Mouse (Mus musculus): ENCODE measurements around the gene Vti1a. TPM values are rescaled to one million over a fixed set of nuclear protein-coding genes. Genes with fewer than 3 reads are reported as not detected.

Vti1a gene
- polyA plus RNA-seq, 1 experiment from 2014 or later: 22.8 TPM

GRCm38 (mm10) chr19:55662521-55663223 lies 346.6 kb downstream of the Vti1a start:
- H3K36me3 ChIP-seq (ENCODE audit: control insufficient read depth, insufficient read depth, low read length): no peaks in the 10 kb centered on the region
- H3K4me3 ChIP-seq (ENCODE audit: low read depth, low read length): no peak overlapping the region
- 0 out of 2 replicates have a peak, but pooled peaks have one; percentile 32 for ATAC-seq
- H3K27me3 ChIP-seq (replicated peaks; ENCODE audit: control insufficient read depth, insufficient read depth, low read length): no peaks in the 10 kb centered on the region
- 6% methylated on average over 5 of the region's 5 CpGs for WGBS
- H3K4me2 ChIP-seq (ENCODE audit: low read length): no peak overlapping the region
- peaks cover 3% of the 10 kb centered on the region; the same call in 1 of the 2 replicates for H3K4me1 ChIP-seq (ENCODE audit: control insufficient read depth, insufficient read depth, low read length)
- H3K9ac ChIP-seq (ENCODE audit: low read length): no peak overlapping the region
- H3K9me3 ChIP-seq (replicated peaks; ENCODE audit: control insufficient read depth, low read length): no peaks in the 10 kb centered on the region
- no peak overlapping the region for H3K27ac ChIP-seq (ENCODE audit: low read depth, low read length)
- peak; percentile 51 for DNase-seq (ENCODE audit: low spot score)

GRCm38 (mm10) chr19:55667787-55668186 lies 351.7 kb downstream of the Vti1a start:
- H3K27ac ChIP-seq (ENCODE audit: low read depth, low read length): no peak overlapping the region
- DNase-seq (ENCODE audit: low spot score): no peak
- no peak overlapping the region for H3K4me2 ChIP-seq (ENCODE audit: low read length)
- H3K36me3 ChIP-seq (ENCODE audit: control insufficient read depth, insufficient read depth, low read length): no peaks in the 10 kb centered on the region
- H3K9me3 ChIP-seq (replicated peaks; ENCODE audit: control insufficient read depth, low read length): no peaks in the 10 kb centered on the region
- 91% methylated on average over 9 of the region's 9 CpGs for WGBS
- H3K4me3 ChIP-seq (ENCODE audit: low read depth, low read length): no peak overlapping the region
- no peak overlapping the region for H3K9ac ChIP-seq (ENCODE audit: low read length)
- no peaks in the 10 kb centered on the region for H3K27me3 ChIP-seq (replicated peaks; ENCODE audit: control insufficient read depth, insufficient read depth, low read length)
- ATAC-seq: no peak
- no peaks in the 10 kb centered on the region for H3K4me1 ChIP-seq (ENCODE audit: control insufficient read depth, insufficient read depth, low read length)

GRCm38 (mm10) chr19:55668896-55669295 lies 352.8 kb downstream of the Vti1a start:
- no peak overlapping the region for H3K9ac ChIP-seq (ENCODE audit: low read length)
- ATAC-seq: no peak
- no peak for DNase-seq (ENCODE audit: low spot score)
- no peaks in the 10 kb centered on the region for H3K36me3 ChIP-seq (ENCODE audit: control insufficient read depth, insufficient read depth, low read length)
- no peaks in the 10 kb centered on the region for H3K9me3 ChIP-seq (replicated peaks; ENCODE audit: control insufficient read depth, low read length)
- H3K4me3 ChIP-seq (ENCODE audit: low read depth, low read length): no peak overlapping the region
- H3K4me1 ChIP-seq (ENCODE audit: control insufficient read depth, insufficient read depth, low read length): no peaks in the 10 kb centered on the region
- H3K4me2 ChIP-seq (ENCODE audit: low read length): no peak overlapping the region
- WGBS: 68% methylated on average over 9 of the region's 9 CpGs
- H3K27me3 ChIP-seq (replicated peaks; ENCODE audit: control insufficient read depth, insufficient read depth, low read length): no peaks in the 10 kb centered on the region
- no peak overlapping the region for H3K27ac ChIP-seq (ENCODE audit: low read depth, low read length)

Other genes with a start within 250 kb of the Vti1a start
- 17.2 and 21.5 TPM in 2 replicates for gene Gpam, start 189.1 kb upstream of the Vti1a start, polyA plus RNA-seq (2014; fragmentation: Nextera tagmentation; extraction: Ambion mirVana)
- gene Tectb, start 135.6 kb upstream of the Vti1a start, polyA plus RNA-seq (2014; fragmentation: Nextera tagmentation; extraction: Ambion mirVana): 0.24 TPM in 1 of 2 replicates, not detected in the other
- gene Gucy2g, start 75.1 kb upstream of the Vti1a start, polyA plus RNA-seq (2014; fragmentation: Nextera tagmentation; extraction: Ambion mirVana): 0.04 TPM in 1 of 2 replicates, not detected in the other
- 7.7 and 9.6 TPM in 2 replicates for gene Acsl5, start 64.4 kb upstream of the Vti1a start, polyA plus RNA-seq (2014; fragmentation: Nextera tagmentation; extraction: Ambion mirVana)
- 60.3 and 71.9 TPM in 2 replicates for gene Zdhhc6, start 263 bp upstream of the Vti1a start, polyA plus RNA-seq (2014; fragmentation: Nextera tagmentation; extraction: Ambion mirVana)